Mouse (Mus musculus) C2C12 (cell line): Measurements from ENCODE around the gene Cmtm2a. TPM values are rescaled to one million over a fixed set of nuclear protein-coding genes. Genes with fewer than 3 reads are reported as not detected.

Source experiments
- H3K27me3 ChIP-seq: one replicate; pipeline ENCODE4 v1.6.1; 2011; ENCODE audit not compliant: control insufficient read depth, insufficient read depth, insufficient read length
- H3K36me3 ChIP-seq: one replicate; pipeline ENCODE4 v1.6.1; 2011; ENCODE audit not compliant: control insufficient read depth, insufficient read depth
- H3K4me3 ChIP-seq: one replicate; pipeline ENCODE4 v1.5.1; 2011; ENCODE audit warnings: mild to moderate bottlenecking, control low read depth; ENCODE audit not compliant: poor library complexity, insufficient read depth, severe bottlenecking
- H3K79me2 ChIP-seq: one replicate; pipeline ENCODE4 v1.6.1; 2011; ENCODE audit not compliant: control insufficient read depth, insufficient read depth
- H3K79me3 ChIP-seq: one replicate; pipeline ENCODE4 v1.6.1; 2011; ENCODE audit warnings: low read depth, control low read depth
- H3ac ChIP-seq: one replicate; pipeline ENCODE3; 2011; ENCODE audit warnings: low read depth; ENCODE audit not compliant: control insufficient read depth, insufficient read length
- CEBPB ChIP-seq: IDR thresholded peaks from one replicate; pipeline ENCODE4 v1.6.1; 2011; ENCODE audit warnings: low read depth, mild to moderate bottlenecking, control low read depth, moderate library complexity
- CTCF ChIP-seq: IDR thresholded peaks from one replicate; pipeline ENCODE4 v1.5.1; 2011; ENCODE audit not compliant: control insufficient read depth, insufficient read depth, insufficient read length
- FOSL1 ChIP-seq: IDR thresholded peaks from one replicate; pipeline ENCODE4 v1.8.0; 2011; ENCODE audit warnings: mild to moderate bottlenecking, low read length; ENCODE audit not compliant: poor library complexity, insufficient read depth, severe bottlenecking
- MAX ChIP-seq: IDR thresholded peaks from one replicate; pipeline ENCODE4 v1.6.1; 2011; ENCODE audit warnings: mild to moderate bottlenecking, control low read depth
- MYOD1 ChIP-seq: IDR thresholded peaks from one replicate; pipeline ENCODE4 v1.6.1; 2011; ENCODE audit warnings: low read depth; ENCODE audit not compliant: control insufficient read depth, insufficient read length
- MYOG ChIP-seq: IDR thresholded peaks from one replicate; pipeline ENCODE4 v1.6.1; 2011; ENCODE audit not compliant: control insufficient read depth, insufficient read length; ENCODE audit errors: extremely low read depth
- USF1 ChIP-seq: IDR thresholded peaks from one replicate; pipeline ENCODE4 v1.6.1; 2011; ENCODE audit warnings: low read depth, mild to moderate bottlenecking, control low read depth, moderate library complexity
- polyA plus RNA-seq: library from polyadenylated mRNA; unstranded; fragments of >200 nt; fragmentation: generic; extraction: Trizol; gene quantifications from one replicate; pipeline ENCODE4 v1.2.1, GENCODE M21; 2012; ENCODE audit warnings: missing spikeins

The Cmtm2a gene
- polyA plus RNA-seq, 1 experiment, result not detected

GRCm38 (mm10) chr8:104247054-104247907 lies 45.7 kb downstream of the Cmtm2a start:
- TF ChIP-seq CTCF, result no peak
- no peak for TF ChIP-seq CEBPB
- TF ChIP-seq MYOG, result no peak
- TF ChIP-seq FOSL1, result no peak
- TF ChIP-seq MAX, result no peak
- no peak for TF ChIP-seq USF1
- no peak for TF ChIP-seq MYOD1
- no peaks in the 10 kb centered on the region for H3K27me3 ChIP-seq
- no peaks in the 10 kb centered on the region for H3K36me3 ChIP-seq
- no peaks in the 10 kb centered on the region for H3K79me3 ChIP-seq
- H3ac ChIP-seq, result peak overlapping the region; percentile 27
- H3K4me3 ChIP-seq, result peak overlapping the region; percentile 76
- peaks cover 10% of the 10 kb centered on the region for H3K79me2 ChIP-seq

GRCm38 (mm10) chr8:104246621-104247020 lies 46.4 kb downstream of the Cmtm2a start:
- Histone ChIP-seq H3K4me3 (no peak overlapping the region), H3K79me3 (no peaks in the 10 kb centered on the region), H3ac (no peak overlapping the region), H3K27me3 (no peaks in the 10 kb centered on the region), H3K36me3 (no peaks in the 10 kb centered on the region), H3K79me2 (peaks cover 4% of the 10 kb centered on the region)
- TF ChIP-seq CEBPB (no peak), MYOG (no peak), MYOD1 (no peak), MAX (no peak), FOSL1 (no peak), USF1 (no peak), CTCF (no peak)

GRCm38 (mm10) chr8:104242038-104242644 lies 50.8 kb downstream of the Cmtm2a start:
- H3K36me3 ChIP-seq, result peaks cover 12% of the 10 kb centered on the region
- H3ac ChIP-seq, result no peak overlapping the region
- H3K79me2 ChIP-seq, result no peaks in the 10 kb centered on the region
- no peak for TF ChIP-seq FOSL1
- no peak for TF ChIP-seq CTCF
- TF ChIP-seq MYOG, result no peak
- no peak for TF ChIP-seq CEBPB
- TF ChIP-seq MYOD1, result no peak
- TF ChIP-seq USF1, result no peak
- TF ChIP-seq MAX, result no peak
- H3K27me3 ChIP-seq, result no peaks in the 10 kb centered on the region
- no peak overlapping the region for H3K4me3 ChIP-seq
- no peaks in the 10 kb centered on the region for H3K79me3 ChIP-seq

- TF ChIP-seq FOSL1 (no peak), MYOG (no peak), MYOD1 (no peak), CEBPB (no peak), MAX (no peak), USF1 (no peak), CTCF (no peak)
- Histone ChIP-seq H3K4me3 (no peak overlapping the region), H3K79me2 (no peaks in the 10 kb centered on the region), H3ac (no peak overlapping the region), H3K36me3 (peaks cover 12% of the 10 kb centered on the region), H3K79me3 (no peaks in the 10 kb centered on the region), H3K27me3 (no peaks in the 10 kb centered on the region)
Observed at GRCm38 (mm10) chr8:104239418-104239861, 53.5 kb downstream of the Cmtm2a start.

- Histone ChIP-seq H3K4me3 (no peak overlapping the region), H3ac (no peak overlapping the region), H3K27me3 (no peaks in the 10 kb centered on the region), H3K79me2 (no peaks in the 10 kb centered on the region), H3K36me3 (peaks cover 9% of the 10 kb centered on the region), H3K79me3 (no peaks in the 10 kb centered on the region)
- TF ChIP-seq CTCF (no peak), USF1 (no peak), CEBPB (no peak), MYOG (no peak), MYOD1 (no peak), MAX (no peak), FOSL1 (no peak)
Observed at GRCm38 (mm10) chr8:104234573-104234972, 58.4 kb downstream of the Cmtm2a start.
